17 mouse cellular contexts compared by ENCODE assay signal in the genomic region with DNA sequence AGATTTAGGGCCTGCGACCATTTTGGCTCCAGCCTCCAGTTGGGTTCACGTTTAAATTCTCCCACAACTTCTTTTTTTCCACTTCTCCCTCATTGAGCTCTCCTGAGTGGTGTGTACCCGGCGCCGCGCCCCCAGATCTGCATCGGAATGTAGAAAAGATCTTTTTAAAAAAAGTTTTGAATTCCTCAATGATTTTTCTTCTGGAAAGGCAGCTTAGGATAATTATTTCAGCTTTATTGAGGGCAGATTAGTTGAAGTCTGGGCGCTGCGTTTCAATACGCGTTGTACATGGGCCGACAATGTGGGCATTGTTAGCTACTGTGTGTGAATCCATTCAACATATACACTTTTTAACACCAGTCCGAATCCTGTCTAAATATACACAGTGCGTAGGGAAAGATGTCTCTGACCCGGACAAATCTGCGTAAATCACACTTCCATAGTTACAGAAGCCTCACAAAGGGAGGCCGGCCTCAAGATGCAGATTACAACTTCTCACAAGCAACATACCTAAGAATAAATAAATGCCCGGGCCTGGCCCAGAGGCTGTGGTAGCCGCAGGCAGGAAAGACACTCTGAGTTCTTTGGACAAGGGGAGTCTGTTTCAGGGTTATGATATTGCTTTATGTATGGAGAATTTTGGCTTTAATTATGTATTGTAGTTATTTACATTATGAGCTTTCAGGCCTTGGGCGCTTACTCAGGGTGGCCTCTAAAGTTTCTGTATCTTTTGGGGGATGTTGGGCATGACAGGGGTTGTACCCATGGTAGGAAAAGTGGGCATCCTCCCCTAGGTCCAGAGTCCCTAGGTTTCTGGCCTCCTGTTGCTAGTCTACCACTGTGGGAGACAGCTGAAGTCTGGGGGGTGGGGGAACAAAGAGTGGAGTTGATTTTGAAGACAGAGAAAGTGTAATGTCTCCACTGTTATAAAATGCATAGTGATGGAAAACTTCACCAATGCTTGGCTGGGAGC. TPM values are rescaled to one million over a fixed set of nuclear protein-coding genes. Genes with fewer than 3 reads are reported as not detected.
DNase-seq lines count a peak whose midpoint lies in the region; ATAC-seq lines count a peak whose summit lies in the region.
"Had no signal": no experiment of that assay in that cellular context is flagged by ENCODE, and none has a peak within 500 bp of the region (broad histone marks: within the 10 kb centered on the region; RNA-seq: fewer than 3 reads in every experiment).

No protein-coding gene starts in this region.

- H3K9ac ChIP-seq in forebrain, embryonic 11.5 days (ENCODE audit: low read length), result peak overlapping the region; percentile 35; the same call in 1 of the 2 replicates
- 0 out of 2 replicates have a peak overlapping the region, but pooled peaks have one; percentile 11 for H3K9ac ChIP-seq in midbrain, embryonic 12.5 days (replicated peaks)
- H3K9ac ChIP-seq: hindbrain, embryonic 15.5 days; neural tube, embryonic 12.5 days had no signal

- peak overlapping the region; percentile 74 for H3K27ac ChIP-seq in forebrain, embryonic 11.5 days (ENCODE audit: low read depth, low read length)
- peak overlapping the region; percentile 77 for H3K27ac ChIP-seq in midbrain, embryonic 12.5 days (replicated peaks)
- H3K27ac ChIP-seq: hindbrain, embryonic 15.5 days; left cerebral cortex, adult 2 months; neural tube, embryonic 12.5 days had no signal

- H3K27me3 ChIP-seq in forebrain, embryonic 11.5 days (ENCODE audit: control insufficient read depth, insufficient read depth, low read length), result peaks cover 58% of the 10 kb centered on the region
- peaks cover 97% of the 10 kb centered on the region for H3K27me3 ChIP-seq in midbrain, embryonic 12.5 days

- peak overlapping the region; percentile 65; the same call in 1 of the 2 replicates for H3K4me3 ChIP-seq in forebrain, embryonic 11.5 days (ENCODE audit: low read depth, low read length)
- H3K4me3 ChIP-seq in midbrain, embryonic 12.5 days, result peak overlapping the region; percentile 40; the same call in 1 of the 2 replicates
- H3K4me3 ChIP-seq: hindbrain, embryonic 15.5 days; left cerebral cortex, adult 2 months; neural tube, embryonic 12.5 days had no signal

- ATAC-seq in forebrain, embryonic 11.5 days (replicated peaks; ENCODE audit: low FRiP score), result no peak
- no peak for ATAC-seq in midbrain, embryonic 12.5 days (ENCODE audit: low FRiP score, low read depth)

- DNase-seq in embryo, embryonic 10.5 days (ENCODE audit: low spot score), result peak; percentile 57
- DNase-seq in embryo, embryonic 10 days (ENCODE audit: low spot score), result no peak
- DNase-seq in Muller cell, postnatal 12 days (ENCODE audit: inconsistent ontology term), result peak; percentile 79
- DNase-seq in forebrain, embryonic 11.5 days (ENCODE audit: low spot score), result peak; percentile 59
- DNase-seq in layer of hippocampus, adult 11-12 months (ENCODE audit: low spot score), result no peak
- no peak for DNase-seq in thymus, postnatal 25 days
- no peak for DNase-seq in frontal cortex, postnatal 14 days (ENCODE audit: low spot score in 2 of 2)
- DNase-seq: cerebellum, postnatal 10 days; kidney, adult 2 months; lung, postnatal 14 days had no signal

- H3K36me3 ChIP-seq in forebrain, embryonic 11.5 days (ENCODE audit: control insufficient read depth, insufficient read depth, low read length), result no peaks in the 10 kb centered on the region
- no peaks in the 10 kb centered on the region for H3K36me3 ChIP-seq in midbrain, embryonic 12.5 days
- H3K36me3 ChIP-seq: hindbrain, embryonic 15.5 days; neural tube, embryonic 12.5 days had no signal

- peaks cover 31% of the 10 kb centered on the region for H3K4me1 ChIP-seq in forebrain, embryonic 11.5 days (replicated peaks; ENCODE audit: control insufficient read depth, insufficient read depth, low read length)
- peaks cover 48% of the 10 kb centered on the region for H3K4me1 ChIP-seq in midbrain, embryonic 12.5 days

- no peaks in the 10 kb centered on the region for H3K9me3 ChIP-seq in forebrain, embryonic 11.5 days (ENCODE audit: control insufficient read depth, low read length)
- H3K9me3 ChIP-seq in midbrain, embryonic 12.5 days, result no peaks in the 10 kb centered on the region
- H3K9me3 ChIP-seq: hindbrain, embryonic 15.5 days; neural tube, embryonic 12.5 days had no signal

- 3% methylated on average over 20 of the region's 20 CpGs for WGBS in forebrain, embryonic 11.5 days
- WGBS in midbrain, embryonic 12.5 days, result 2% methylated on average over 20 of the region's 20 CpGs

- peak overlapping the region; percentile 71 for H3K4me2 ChIP-seq in forebrain, embryonic 11.5 days (ENCODE audit: low read depth, low read length, severe bottlenecking)
- H3K4me2 ChIP-seq in midbrain, embryonic 12.5 days (replicated peaks), result peak overlapping the region; percentile 52
- H3K4me2 ChIP-seq: neural tube, embryonic 12.5 days had no signal

RNA-seq across cellular contexts. Expression of gene Six3, which starts 6.0 kb away (rescaled TPM):
- polyA plus RNA-seq in forebrain, embryonic 11.5 days (2014; fragmentation: Nextera tagmentation; extraction: Ambion mirVana), result 17.1 and 17.5 TPM in 2 replicates
- polyA plus RNA-seq in midbrain, embryonic 12.5 days (2016; fragmentation: Nextera tagmentation; extraction: Ambion mirVana), result 19.8 and 25.1 TPM in 2 replicates
- polyA plus RNA-seq: heart, embryonic 16.5 days; kidney, adult 2 months; large intestine, adult 2 months; liver, embryonic 16.5 days; neural tube, embryonic 12.5 days had no signal

Comparison
In these comparisons a context has a peak if more than half of its experiments do, and no peak if none do; other contexts are left out.
1. DNase-seq: peak in embryo, embryonic 10.5 days (single experiment), Muller cell, postnatal 12 days (single experiment) and forebrain, embryonic 11.5 days (single experiment); none in embryo, embryonic 10 days (single experiment), layer of hippocampus, adult 11-12 months (single experiment), thymus, postnatal 25 days (single experiment) and frontal cortex, postnatal 14 days (0 of 2).